Mouse (Mus musculus) kidney, adult 2 months (tissue): ENCODE measurements around the gene Tbc1d21. TPM values are rescaled to one million over a fixed set of nuclear protein-coding genes. Genes with fewer than 3 reads are reported as not detected.
A peak's percentile ranks its signal among the peaks of the same experiment; 100 is the strongest.

Experiments
- DNase-seq: peaks from one replicate; pipeline ENCODE4 v3.0.0; 2021
- H3K27ac ChIP-seq: fragments of 200-500 bp; 2 replicates; pipeline ENCODE4 v1.5.1; 2012; ENCODE audit warnings: low read depth, low read length, control low read depth, inconsistent platforms; ENCODE audit not compliant: insufficient read depth
- H3K27me3 ChIP-seq: fragments of 200-500 bp; replicated peaks from 2 replicates; pipeline ENCODE4 v1.6.1; 2012; ENCODE audit warnings: mild to moderate bottlenecking, moderate library complexity, low read length, inconsistent platforms; ENCODE audit not compliant: control insufficient read depth, insufficient read depth
- H3K36me3 ChIP-seq: fragments of 200-500 bp; 2 replicates; pipeline ENCODE4 v1.6.1; 2012; ENCODE audit warnings: mild to moderate bottlenecking, moderate library complexity, low read length, inconsistent platforms; ENCODE audit not compliant: control insufficient read depth, insufficient read depth
- H3K4me1 ChIP-seq: fragments of 200-500 bp; 2 replicates; pipeline ENCODE4 v1.6.1; 2011; ENCODE audit warnings: low read length; ENCODE audit not compliant: control insufficient read depth, insufficient read depth
- H3K4me3 ChIP-seq: fragments of 200-500 bp; 2 replicates; pipeline ENCODE4 v1.5.1; 2011; ENCODE audit warnings: mild to moderate bottlenecking, low read depth, low read length, control low read depth; ENCODE audit not compliant: insufficient read depth
- CTCF ChIP-seq: fragments of 200-500 bp; conservative IDR thresholded peaks from 2 replicates; pipeline ENCODE4 v1.5.1; 2011; ENCODE audit warnings: low read depth, mild to moderate bottlenecking, control low read depth, low read length, moderate library complexity, mixed read lengths; ENCODE audit not compliant: insufficient read depth, insufficient read length
- POLR2A ChIP-seq: fragments of 200-500 bp; IDR thresholded peaks from one replicate; pipeline ENCODE4 v1.6.1; 2011; ENCODE audit warnings: low read depth, low read length, control low read depth
- WGBS: fragments of 180-500 bp; shearing (Covaris S2); methylation state at CpG from one replicate; pipeline ENCODE4 v1.1.7; 2018; 5-methylcytosine and 5-hydroxymethylcytosine counted together
- polyA plus RNA-seq: library from polyadenylated mRNA; depleted of rRNA; stranded (reverse); fragments of >200 nt; gene quantifications from 2 replicates; pipeline ENCODE4 v1.2.3, GENCODE M21; 2012

The Tbc1d21 gene
- polyA plus RNA-seq, 1 experiment: not detected

DNA sequence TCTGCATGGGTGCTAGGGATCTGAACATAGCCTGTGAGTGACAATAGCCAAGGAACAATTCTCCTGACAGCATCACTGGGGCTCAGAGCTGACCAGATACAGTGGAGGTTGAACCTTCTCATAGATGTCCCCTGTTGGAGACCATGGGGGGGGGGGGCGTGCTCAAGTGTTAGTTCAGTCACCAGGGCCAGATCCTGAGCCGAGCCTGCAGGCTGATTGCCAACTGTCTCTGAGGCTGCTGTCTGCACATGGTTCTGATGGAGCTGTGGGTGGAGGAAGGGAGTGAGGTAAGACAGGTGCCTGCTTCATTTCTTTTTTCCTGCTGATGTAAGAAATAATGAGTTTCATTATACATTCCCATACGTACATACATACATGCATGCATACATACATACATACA is 51.9 kb downstream of the Tbc1d21 start:
- Histone ChIP-seq H3K27me3 (no peaks in the 10 kb centered on the region), H3K27ac (no peak overlapping the region), H3K4me3 (no peak overlapping the region), H3K36me3 (no peaks in the 10 kb centered on the region), H3K4me1 (no peaks in the 10 kb centered on the region)
- 94% methylated on average over 3 of the region's 3 CpGs for WGBS
- TF ChIP-seq CTCF: no peak
- no peak for TF ChIP-seq POLR2A
- DNase-seq: no peak

GRCm38 (mm10) chr9:58317381-58317780 is 52.9 kb downstream of the Tbc1d21 start:
- TF ChIP-seq CTCF (no peak), POLR2A (no peak)
- H3K4me3 ChIP-seq: no peak overlapping the region
- 60% methylated on average over 3 of the region's 3 CpGs for WGBS
- DNase-seq: no peak
- no peaks in the 10 kb centered on the region for H3K36me3 ChIP-seq
- H3K27ac ChIP-seq: no peak overlapping the region
- no peaks in the 10 kb centered on the region for H3K4me1 ChIP-seq
- no peaks in the 10 kb centered on the region for H3K27me3 ChIP-seq

- Histone ChIP-seq H3K27ac (no peak overlapping the region), H3K4me3 (no peak overlapping the region), H3K4me1 (no peaks in the 10 kb centered on the region), H3K27me3 (no peaks in the 10 kb centered on the region), H3K36me3 (no peaks in the 10 kb centered on the region)
- 84% methylated on average over 7 of the region's 7 CpGs for WGBS
- TF ChIP-seq CTCF (no peak), POLR2A (no peak)
- no peak for DNase-seq
Measured at GRCm38 (mm10) chr9:58316784-58317183, 53.5 kb downstream of the Tbc1d21 start.

GRCm38 (mm10) chr9:58315850-58316249 is 54.4 kb downstream of the Tbc1d21 start:
- DNase-seq: no peak

GRCm38 (mm10) chr9:58314682-58315360 is 55.4 kb downstream of the Tbc1d21 start:
- Histone ChIP-seq H3K36me3 (no peaks in the 10 kb centered on the region), H3K27ac (no peak overlapping the region), H3K4me3 (no peak overlapping the region), H3K4me1 (no peaks in the 10 kb centered on the region), H3K27me3 (no peaks in the 10 kb centered on the region)
- TF ChIP-seq CTCF (no peak), POLR2A (no peak)
- no peak for DNase-seq
- WGBS: 48% methylated on average over 5 of the region's 5 CpGs

More at GRCm38 (mm10) chr9:58315850-58316249, 54.4 kb downstream of the Tbc1d21 start:
- Histone ChIP-seq H3K4me3 (no peak overlapping the region), H3K36me3 (no peaks in the 10 kb centered on the region), H3K27ac (no peak overlapping the region), H3K4me1 (no peaks in the 10 kb centered on the region), H3K27me3 (no peaks in the 10 kb centered on the region)
- no peak for TF ChIP-seq CTCF
- WGBS: 92% methylated on average over 2 of the region's 2 CpGs

DNA sequence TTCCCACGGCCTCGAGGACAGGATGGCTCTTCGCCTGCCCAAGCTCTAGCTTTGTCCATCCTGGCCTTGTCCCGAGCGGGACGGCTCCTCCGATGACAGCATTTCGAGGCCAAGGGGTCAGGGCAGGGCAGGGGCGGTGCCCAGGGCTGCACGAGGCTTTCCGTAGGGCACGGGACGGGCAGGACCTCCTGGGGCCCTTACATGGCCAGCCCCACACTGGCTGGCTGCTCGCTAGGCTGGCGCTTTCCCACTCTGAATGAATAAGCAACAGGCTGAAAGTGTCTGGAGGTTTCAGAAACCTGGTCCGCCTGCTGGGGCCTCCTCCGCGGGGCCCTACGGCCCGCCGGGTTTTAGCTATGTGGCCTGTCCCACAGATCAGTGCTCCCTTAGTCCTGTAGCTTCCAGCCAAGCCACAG is 57.3 kb downstream of the Tbc1d21 start, which contains the start of gene Loxl1:
Gene Loxl1 (minus strand): TSS at position 243 of the 416 bp plus-strand sequence.
- Histone ChIP-seq H3K27me3 (no peaks in the 10 kb centered on the region), H3K27ac (no peak within 1 kb of the TSS), H3K4me1 (no peaks in the 10 kb centered on the region), H3K36me3 (no peaks in the 10 kb centered on the region), H3K4me3 (peak within 1 kb of the TSS; percentile 45)
- TF ChIP-seq CTCF (no peak), POLR2A (no peak)
- 3% methylated on average over 21 of the region's 21 CpGs for WGBS
- peak; percentile 74 for DNase-seq

DNA sequence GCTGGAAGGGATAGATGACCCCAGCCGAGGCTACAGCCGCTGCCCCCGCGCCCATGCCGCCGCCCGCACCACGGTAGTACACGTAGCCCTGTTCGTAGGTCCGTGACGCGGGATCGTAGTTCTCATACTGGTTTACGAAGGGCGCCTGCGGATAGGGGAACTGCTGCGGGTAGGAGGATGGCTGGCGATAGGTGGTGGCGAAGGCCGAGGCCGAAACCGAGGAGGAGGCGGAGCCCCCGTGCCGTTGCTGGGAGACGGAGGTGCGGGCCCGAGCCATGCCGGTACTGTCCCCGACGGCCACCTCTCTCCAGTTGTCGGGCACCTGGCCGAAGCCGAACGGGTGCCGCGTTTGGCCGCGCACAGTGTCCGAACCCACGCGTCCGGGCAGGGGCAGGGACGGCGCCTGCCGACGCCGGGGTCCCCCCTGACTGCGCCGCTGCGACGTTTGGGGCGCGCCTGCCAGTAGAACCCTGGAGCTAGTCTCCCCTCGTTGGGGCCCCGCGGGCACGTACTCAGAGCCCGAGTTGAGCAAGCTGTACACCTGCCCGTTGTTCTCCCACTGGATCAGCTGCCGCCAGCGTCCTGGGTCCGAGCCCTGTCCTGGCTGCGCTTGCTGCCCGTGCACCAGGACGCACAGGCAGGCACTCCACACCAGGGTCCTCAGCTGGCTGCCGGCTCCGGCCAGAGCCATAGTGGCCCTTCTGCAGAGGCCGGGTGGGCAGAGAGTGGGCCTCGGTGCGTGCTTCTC is 57.9 kb downstream of the Tbc1d21 start:
- WGBS: 3% methylated on average over 72 of the region's 72 CpGs
- Histone ChIP-seq H3K4me1 (no peaks in the 10 kb centered on the region), H3K27ac (no peak overlapping the region), H3K27me3 (no peaks in the 10 kb centered on the region), H3K4me3 (peak overlapping the region; percentile 45), H3K36me3 (no peaks in the 10 kb centered on the region)
- no peak for TF ChIP-seq CTCF
- no peak for TF ChIP-seq POLR2A
- DNase-seq: peak; percentile 39
